Mouse (Mus musculus) heart, postnatal 14 days (tissue): ENCODE data around the gene Lman2. TPM values are rescaled to one million over a fixed set of nuclear protein-coding genes. Genes with fewer than 3 reads are reported as not detected.

Experiments used
- DNase-seq, 2 experiments: peaks; one replicate each; pipeline ENCODE4 v3.0.0; 2021 to 2022
- intact Hi-C: fragments of 180-260 bp; cut with DNase I; formaldehyde crosslinking; loops from one replicate; pipeline ENCODE4 v1.15.1; 2025
- total RNA-seq, 2 experiments: library from RNA; stranded (reverse); gene quantifications; 2 replicates each; pipeline ENCODE4 v1.2.3; 2021

The Lman2 gene
- total RNA-seq, 2 experiments from 2014 or later, result 46.0 to 49.9 TPM

- intact Hi-C loops, result no loop called here
- no peak for DNase-seq
These were observed 11.8 kb upstream of the Lman2 start for GRCm38 (mm10) chr13:55374206-55374924.

GRCm38 (mm10) chr13:55371740-55372139, 9.2 kb upstream of the Lman2 start:
- intact Hi-C loops, result no loop called here

GRCm38 (mm10) chr13:55371007-55371681, 8.6 kb upstream of the Lman2 start:
- intact Hi-C loops, result no loop called here
- peak in 1 of 2 experiments; percentile 36 for DNase-seq

More at GRCm38 (mm10) chr13:55371740-55372139, 9.2 kb upstream of the Lman2 start:
- DNase-seq, result no peak

- intact Hi-C loops, result no loop called here
- DNase-seq, result peak; percentile 21 to 27
These were observed 7.7 kb upstream of the Lman2 start for GRCm38 (mm10) chr13:55370234-55370633.

- DNase-seq, result peak; percentile 14 to 19
- intact Hi-C loops, result no loop called here
These were observed 7.0 kb upstream of the Lman2 start, which contains the start of gene Rgs14 for GRCm38 (mm10) chr13:55369531-55370114. Rgs14 (plus strand) TSS chr13:55369732.

- intact Hi-C loops, result no loop called here
- no peak for DNase-seq
These were observed 5.8 kb upstream of the Lman2 start for GRCm38 (mm10) chr13:55368401-55368800.

- DNase-seq, result no peak
- intact Hi-C loops, result no loop called here
These were observed 570 bp downstream of the Lman2 start for GRCm38 (mm10) chr13:55361974-55362452.

- intact Hi-C loops, result no loop called here
- no peak for DNase-seq
These were observed 1.4 kb downstream of the Lman2 start for GRCm38 (mm10) chr13:55361145-55361544.

- no peak for DNase-seq
- intact Hi-C loops, result no loop called here
These were observed 15.8 kb downstream of the Lman2 start for GRCm38 (mm10) chr13:55346745-55347144.

- DNase-seq, result no peak
- intact Hi-C loops, result no loop called here
These were observed 18.3 kb downstream of the Lman2 start for GRCm38 (mm10) chr13:55344286-55344685.

- no peak for DNase-seq
- intact Hi-C loops, result no loop called here
These were observed 20.1 kb downstream of the Lman2 start for GRCm38 (mm10) chr13:55342469-55342868.

- DNase-seq, result no peak
- intact Hi-C loops, result no loop called here
These were observed 23.3 kb downstream of the Lman2 start for GRCm38 (mm10) chr13:55339259-55339658.

GRCm38 (mm10) chr13:55338131-55339054, 24.2 kb downstream of the Lman2 start:
- no peak for DNase-seq

GRCm38 (mm10) chr13:55337341-55337975, 25.1 kb downstream of the Lman2 start:
- no peak for DNase-seq
- intact Hi-C loops, result no loop called here

More at GRCm38 (mm10) chr13:55338131-55339054, 24.2 kb downstream of the Lman2 start:
- intact Hi-C loops, result no loop called here

GRCm38 (mm10) chr13:55335701-55336100, 26.9 kb downstream of the Lman2 start:
- intact Hi-C loops, result no loop called here

GRCm38 (mm10) chr13:55332331-55332730, 30.3 kb downstream of the Lman2 start:
- DNase-seq, result no peak
- intact Hi-C loops, result no loop called here

More at GRCm38 (mm10) chr13:55335701-55336100, 26.9 kb downstream of the Lman2 start:
- DNase-seq, result no peak

GRCm38 (mm10) chr13:55330567-55331400, 31.8 kb downstream of the Lman2 start:
- intact Hi-C loops, result loop anchor here (2.0 kb wide), 1 partner anchor 70 kb away; no protein-coding TSS in a partner anchor
- DNase-seq, result no peak

GRCm38 (mm10) chr13:55329683-55330566, 32.7 kb downstream of the Lman2 start, which contains the start of gene Mxd3:
Mxd3 (minus strand) TSS chr13:55329823.
- DNase-seq, result peak; percentile 83 to 85
- intact Hi-C loops, result loop anchor here (2.0 to 5.0 kb wide), 2 partner anchors 62 to 71 kb away; no protein-coding TSS in a partner anchor
